Mouse (Mus musculus): Measurements from ENCODE around the gene Sin3b.

DNA sequence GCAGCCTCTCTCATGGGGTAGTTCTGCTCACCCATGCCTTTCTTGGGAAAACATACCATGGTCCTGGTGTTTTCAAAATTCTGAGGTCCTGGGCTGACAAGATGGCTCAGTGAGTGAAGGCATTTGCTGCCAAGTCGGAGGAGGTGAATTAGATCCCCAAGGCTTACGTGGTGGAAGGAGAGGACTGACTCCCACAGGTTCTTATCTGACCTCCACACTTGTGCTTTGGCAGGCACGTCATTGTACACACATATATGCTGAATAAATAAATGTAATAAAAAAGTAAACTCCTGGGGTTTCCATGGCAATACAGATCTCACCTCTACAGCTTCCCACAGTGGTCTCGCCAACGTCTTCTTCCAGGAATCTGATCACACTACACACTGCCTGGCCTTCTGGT lies 6.5 kb upstream of the Sin3b start:
- TF ChIP-seq CTCF (conservative IDR thresholded peaks at IDR 0.05; ENCODE audit: low read length) (no peak), POU5F1 (IDR thresholded peaks at IDR 0.05; ENCODE audit: borderline replicate concordance, low read length) (no peak)
